Mouse (Mus musculus) megakaryocyte progenitor cell, adult 5-6 weeks (primary cell): ENCODE measurements around the gene Rrm2. TPM values are rescaled to one million over a fixed set of nuclear protein-coding genes. Genes with fewer than 3 reads are reported as not detected.
A peak's percentile ranks its signal among the peaks of the same experiment; 100 is the strongest.

Source experiments
- ATAC-seq: replicated peaks from 2 replicates; pipeline ENCODE4 v1.8.0; 2016; ENCODE audit warnings: mild to moderate bottlenecking, moderate TSS enrichment, inconsistent platforms; ENCODE audit not compliant: poor library complexity
- total RNA-seq, 2 experiments: library from RNA; stranded (forward) in 1 of 2; stranded (reverse) in 1 of 2; fragments of 157-497, 149-512 nt in 1 of 2; fragments of 200-1000 nt in 1 of 2; gene quantifications; 2 replicates each; pipeline versions ENCODE4 v1.2.3 to v1.2.4; 2015 to 2017

Rrm2 gene
- 176 and 181 TPM in 2 replicates for total RNA-seq (2015)
- 149 and 153 TPM in 2 replicates for total RNA-seq (2017)

GRCm38 (mm10) chr12:24707954-24708823 is at the start of gene Rrm2:
Gene Rrm2 (plus strand): TSS chr12:24708241.
- peak; percentile 64 for ATAC-seq

GRCm38 (mm10) chr12:24658998-24659397 is 49.0 kb upstream of the Rrm2 start:
- peak; percentile 57; the same call in 1 of the 2 replicates for ATAC-seq

- no peak for ATAC-seq
Observed at GRCm38 (mm10) chr12:24659923-24660322, 48.1 kb upstream of the Rrm2 start.

GRCm38 (mm10) chr12:24661100-24661499 is 46.9 kb upstream of the Rrm2 start:
- ATAC-seq, result no peak

GRCm38 (mm10) chr12:24662131-24662530 is 45.9 kb upstream of the Rrm2 start:
- ATAC-seq, result peak; percentile 73

- no peak for ATAC-seq
Observed at GRCm38 (mm10) chr12:24680096-24680491, 27.9 kb upstream of the Rrm2 start.

GRCm38 (mm10) chr12:24680492-24681285 is 27.4 kb upstream of the Rrm2 start:
- ATAC-seq, result peak; percentile 32; the same call in 1 of the 2 replicates

GRCm38 (mm10) chr12:24681286-24682023 is 26.6 kb upstream of the Rrm2 start, which contains the start of gene Cys1:
Gene Cys1 (minus strand): TSS chr12:24681813.
- ATAC-seq, result peak; percentile 67

- ATAC-seq, result no peak
Observed at GRCm38 (mm10) chr12:24682563-24682962, 25.5 kb upstream of the Rrm2 start.

GRCm38 (mm10) chr12:24683461-24683860 is 24.6 kb upstream of the Rrm2 start:
- no peak for ATAC-seq

- ATAC-seq, result no peak
Observed at GRCm38 (mm10) chr12:24686038-24686695, 21.9 kb upstream of the Rrm2 start.

GRCm38 (mm10) chr12:24686696-24687346 is 21.2 kb upstream of the Rrm2 start:
- ATAC-seq, result no peak

GRCm38 (mm10) chr12:24690351-24690750 is 17.7 kb upstream of the Rrm2 start:
- ATAC-seq, result no peak

GRCm38 (mm10) chr12:24696500-24697483 is 11.2 kb upstream of the Rrm2 start:
- ATAC-seq, result peak; percentile 96

GRCm38 (mm10) chr12:24697484-24698204 is 10.4 kb upstream of the Rrm2 start:
- peak; percentile 78 for ATAC-seq

- ATAC-seq, result no peak
Observed at GRCm38 (mm10) chr12:24698514-24698913, 9.5 kb upstream of the Rrm2 start.

GRCm38 (mm10) chr12:24699578-24699977 is 8.5 kb upstream of the Rrm2 start:
- ATAC-seq, result no peak

GRCm38 (mm10) chr12:24701621-24702020 is 6.4 kb upstream of the Rrm2 start:
- ATAC-seq, result 0 out of 2 replicates have a peak, but pooled peaks have one; percentile 24
